Mouse (Mus musculus): ENCODE measurements at regions not wholly inside any gene's neighbourhood (a gene's known extent, or its start where the extent isn't known, plus 50 kb on each side); places are given as distances from the start of the nearest gene placed in this dataset.
"Not testable (repeated sequence)": the region's sequence is repeated elsewhere in the genome, so short reads cannot be mapped to it uniquely, and the experiment has no call there.

GRCm38 (mm10) chr17:66206074-66206473, 82.8 kb downstream of the Ddx11 start:
- H3K4me3 ChIP-seq (ENCODE audit: control insufficient read depth in 1 of 2, insufficient read depth in 1 of 2, low read depth in 1 of 2, low read length in 2 of 2): no peak overlapping the region
- no peaks in the 10 kb centered on the region for H3K27me3 ChIP-seq (ENCODE audit: control insufficient read depth, insufficient read depth, low read length)
- H3K4me1 ChIP-seq (ENCODE audit: control insufficient read depth in 2 of 2, insufficient read depth in 2 of 2, low read length in 2 of 2): no peaks in the 10 kb centered on the region
- no peak for ATAC-seq (ENCODE audit: insufficient number of reproducible peaks, insufficient read depth, low FRiP score, low read depth)
- H3K27ac ChIP-seq (replicated peaks in 1 of 2; ENCODE audit: control insufficient read depth in 1 of 2, insufficient read depth in 1 of 2, low read depth in 2 of 2, low read length in 2 of 2): no peak overlapping the region
- H3K4me2 ChIP-seq (ENCODE audit: low read length): no peak overlapping the region
- no peaks in the 10 kb centered on the region for H3K36me3 ChIP-seq (ENCODE audit: control insufficient read depth, insufficient read depth, low read length)
- H3K9ac ChIP-seq (ENCODE audit: low read length): no peak overlapping the region
- H3K9me3 ChIP-seq (ENCODE audit: control insufficient read depth, low read length): no peaks in the 10 kb centered on the region
- 79% methylated on average over 2 of the region's 2 CpGs for WGBS

GRCm38 (mm10) chr17:66207653-66208497, 84.6 kb downstream of the Ddx11 start:
- H3K9ac ChIP-seq (ENCODE audit: low read length); H3K27me3 ChIP-seq (ENCODE audit: control insufficient read depth, insufficient read depth, low read length); H3K36me3 ChIP-seq (ENCODE audit: control insufficient read depth, insufficient read depth, low read length); H3K4me1 ChIP-seq (ENCODE audit: control insufficient read depth in 2 of 2, insufficient read depth in 2 of 2, low read length in 2 of 2); H3K4me2 ChIP-seq (ENCODE audit: low read length); H3K27ac ChIP-seq (replicated peaks in 1 of 2; ENCODE audit: control insufficient read depth in 1 of 2, insufficient read depth in 1 of 2, low read depth in 2 of 2, low read length in 2 of 2); ATAC-seq (ENCODE audit: insufficient number of reproducible peaks, insufficient read depth, low FRiP score, low read depth); H3K4me3 ChIP-seq (ENCODE audit: control insufficient read depth in 1 of 2, insufficient read depth in 1 of 2, low read depth in 1 of 2, low read length in 2 of 2); H3K9me3 ChIP-seq (ENCODE audit: control insufficient read depth, low read length): not testable (repeated sequence)
- 61% methylated on average over 6 of the region's 6 CpGs for WGBS

- WGBS: 44% methylated on average over 3 of the region's 6 CpGs
- peak; percentile 31; the same call in 1 of the 2 replicates for ATAC-seq (ENCODE audit: insufficient number of reproducible peaks, insufficient read depth, low FRiP score, low read depth)
- H3K4me3 ChIP-seq (ENCODE audit: control insufficient read depth in 1 of 2, insufficient read depth in 1 of 2, low read depth in 1 of 2, low read length in 2 of 2): not testable (repeated sequence)
Observed at GRCm38 (mm10) chr17:66208803-66209515, 85.6 kb downstream of the Ddx11 start.

GRCm38 (mm10) chr17:66211561-66211960, 88.2 kb downstream of the Ddx11 start:
- Histone ChIP-seq H3K4me3 (ENCODE audit: control insufficient read depth in 1 of 2, insufficient read depth in 1 of 2, low read depth in 1 of 2, low read length in 2 of 2) (no peak overlapping the region), H3K36me3 (ENCODE audit: control insufficient read depth, insufficient read depth, low read length) (no peaks in the 10 kb centered on the region), H3K9ac (ENCODE audit: low read length) (no peak overlapping the region), H3K4me1 (ENCODE audit: control insufficient read depth in 2 of 2, insufficient read depth in 2 of 2, low read length in 2 of 2) (no peaks in the 10 kb centered on the region), H3K27me3 (ENCODE audit: control insufficient read depth, insufficient read depth, low read length) (no peaks in the 10 kb centered on the region), H3K9me3 (ENCODE audit: control insufficient read depth, low read length) (no peaks in the 10 kb centered on the region), H3K27ac (replicated peaks in 1 of 2; ENCODE audit: control insufficient read depth in 1 of 2, insufficient read depth in 1 of 2, low read depth in 2 of 2, low read length in 2 of 2) (no peak overlapping the region), H3K4me2 (ENCODE audit: low read length) (no peak overlapping the region)
- 67% methylated on average over 7 of the region's 7 CpGs for WGBS
- no peak for ATAC-seq (ENCODE audit: insufficient number of reproducible peaks, insufficient read depth, low FRiP score, low read depth)

More at GRCm38 (mm10) chr17:66208803-66209515, 85.6 kb downstream of the Ddx11 start:
- H3K27ac ChIP-seq (replicated peaks in 1 of 2; ENCODE audit: control insufficient read depth in 1 of 2, insufficient read depth in 1 of 2, low read depth in 2 of 2, low read length in 2 of 2); H3K9me3 ChIP-seq (ENCODE audit: control insufficient read depth, low read length); H3K27me3 ChIP-seq (ENCODE audit: control insufficient read depth, insufficient read depth, low read length); H3K36me3 ChIP-seq (ENCODE audit: control insufficient read depth, insufficient read depth, low read length); H3K4me2 ChIP-seq (ENCODE audit: low read length); H3K4me1 ChIP-seq (ENCODE audit: control insufficient read depth in 2 of 2, insufficient read depth in 2 of 2, low read length in 2 of 2); H3K9ac ChIP-seq (ENCODE audit: low read length): not testable (repeated sequence)

GRCm38 (mm10) chr17:66212616-66213015, 89.3 kb downstream of the Ddx11 start:
- no peak for ATAC-seq (ENCODE audit: insufficient number of reproducible peaks, insufficient read depth, low FRiP score, low read depth)
- Histone ChIP-seq H3K36me3 (ENCODE audit: control insufficient read depth, insufficient read depth, low read length) (no peaks in the 10 kb centered on the region), H3K27ac (replicated peaks in 1 of 2; ENCODE audit: control insufficient read depth in 1 of 2, insufficient read depth in 1 of 2, low read depth in 2 of 2, low read length in 2 of 2) (no peak overlapping the region)

GRCm38 (mm10) chr17:66218321-66218720, 95.0 kb downstream of the Ddx11 start:
- Histone ChIP-seq H3K9ac (ENCODE audit: low read length) (no peak overlapping the region), H3K27ac (replicated peaks in 1 of 2; ENCODE audit: control insufficient read depth in 1 of 2, insufficient read depth in 1 of 2, low read depth in 2 of 2, low read length in 2 of 2) (no peak overlapping the region), H3K4me2 (ENCODE audit: low read length) (no peak overlapping the region), H3K4me1 (ENCODE audit: control insufficient read depth in 2 of 2, insufficient read depth in 2 of 2, low read length in 2 of 2) (no peaks in the 10 kb centered on the region), H3K9me3 (ENCODE audit: control insufficient read depth, low read length) (no peaks in the 10 kb centered on the region), H3K4me3 (ENCODE audit: control insufficient read depth in 1 of 2, insufficient read depth in 1 of 2, low read depth in 1 of 2, low read length in 2 of 2) (no peak overlapping the region), H3K36me3 (ENCODE audit: control insufficient read depth, insufficient read depth, low read length) (no peaks in the 10 kb centered on the region), H3K27me3 (ENCODE audit: control insufficient read depth, insufficient read depth, low read length) (no peaks in the 10 kb centered on the region)
- ATAC-seq (ENCODE audit: insufficient number of reproducible peaks, insufficient read depth, low FRiP score, low read depth): no peak
- WGBS: 95% methylated on average over 6 of the region's 6 CpGs

More at GRCm38 (mm10) chr17:66212616-66213015, 89.3 kb downstream of the Ddx11 start:
- no peak overlapping the region for H3K4me3 ChIP-seq (ENCODE audit: control insufficient read depth in 1 of 2, insufficient read depth in 1 of 2, low read depth in 1 of 2, low read length in 2 of 2)
- 83% methylated on average over 9 of the region's 9 CpGs for WGBS
- no peaks in the 10 kb centered on the region for H3K4me1 ChIP-seq (ENCODE audit: control insufficient read depth in 2 of 2, insufficient read depth in 2 of 2, low read length in 2 of 2)
- H3K27me3 ChIP-seq (ENCODE audit: control insufficient read depth, insufficient read depth, low read length): no peaks in the 10 kb centered on the region
- no peak overlapping the region for H3K9ac ChIP-seq (ENCODE audit: low read length)
- H3K4me2 ChIP-seq (ENCODE audit: low read length): no peak overlapping the region
- H3K9me3 ChIP-seq (ENCODE audit: control insufficient read depth, low read length): no peaks in the 10 kb centered on the region

GRCm38 (mm10) chr17:66219669-66220435, 96.5 kb downstream of the Ddx11 start:
- Histone ChIP-seq H3K9me3 (ENCODE audit: control insufficient read depth, low read length) (no peaks in the 10 kb centered on the region), H3K4me2 (ENCODE audit: low read length) (no peak overlapping the region), H3K4me3 (ENCODE audit: control insufficient read depth in 1 of 2, insufficient read depth in 1 of 2, low read depth in 1 of 2, low read length in 2 of 2) (no peak overlapping the region), H3K27ac (replicated peaks in 1 of 2; ENCODE audit: control insufficient read depth in 1 of 2, insufficient read depth in 1 of 2, low read depth in 2 of 2, low read length in 2 of 2) (no peak overlapping the region), H3K27me3 (ENCODE audit: control insufficient read depth, insufficient read depth, low read length) (no peaks in the 10 kb centered on the region), H3K4me1 (ENCODE audit: control insufficient read depth in 2 of 2, insufficient read depth in 2 of 2, low read length in 2 of 2) (no peaks in the 10 kb centered on the region), H3K9ac (ENCODE audit: low read length) (no peak overlapping the region), H3K36me3 (ENCODE audit: control insufficient read depth, insufficient read depth, low read length) (no peaks in the 10 kb centered on the region)
- no peak for ATAC-seq (ENCODE audit: insufficient number of reproducible peaks, insufficient read depth, low FRiP score, low read depth)
- 65% methylated on average over 16 of the region's 16 CpGs for WGBS

Measured in heart, embryonic 14.5 days (tissue).